Mouse (Mus musculus) mature B cell (primary cell): ENCODE measurements around the gene Fv1.

Experiments
- in situ Hi-C: fragments of 300-500 bp; cut with MboI; formaldehyde crosslinking; loops from 2 replicates; pipeline ENCODE4 v1.14.3; 2019

The Fv1 gene

GRCm38 (mm10) chr4:147884138-147884537 is 15.4 kb downstream of the Fv1 start:
- in situ Hi-C loops: no loop called here

GRCm38 (mm10) chr4:147886158-147886557 is 17.4 kb downstream of the Fv1 start:
- in situ Hi-C loops: no loop called here

DNA sequence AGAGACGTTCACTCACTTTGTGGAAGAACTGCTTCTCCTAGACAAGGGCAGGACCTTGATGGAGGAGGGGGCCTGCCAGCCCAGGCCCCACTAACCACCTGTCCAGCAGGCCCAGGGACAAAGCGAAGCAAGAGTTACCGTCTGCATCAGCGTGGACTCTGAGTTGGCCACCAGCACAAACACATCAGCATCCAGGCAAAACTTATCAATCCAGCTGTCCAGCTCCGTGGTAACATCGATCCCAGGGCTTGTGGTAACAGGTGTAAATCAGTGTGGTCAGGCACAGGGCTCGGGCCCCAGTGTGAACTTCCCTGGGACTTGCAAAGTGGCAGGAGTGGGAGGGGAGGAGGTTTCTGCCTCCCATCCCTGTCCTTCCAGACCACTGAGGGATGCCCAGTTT is 18.5 kb downstream of the Fv1 start:
- in situ Hi-C loops: no loop called here

GRCm38 (mm10) chr4:147888237-147888636 is 19.5 kb downstream of the Fv1 start:
- in situ Hi-C loops: no loop called here

DNA sequence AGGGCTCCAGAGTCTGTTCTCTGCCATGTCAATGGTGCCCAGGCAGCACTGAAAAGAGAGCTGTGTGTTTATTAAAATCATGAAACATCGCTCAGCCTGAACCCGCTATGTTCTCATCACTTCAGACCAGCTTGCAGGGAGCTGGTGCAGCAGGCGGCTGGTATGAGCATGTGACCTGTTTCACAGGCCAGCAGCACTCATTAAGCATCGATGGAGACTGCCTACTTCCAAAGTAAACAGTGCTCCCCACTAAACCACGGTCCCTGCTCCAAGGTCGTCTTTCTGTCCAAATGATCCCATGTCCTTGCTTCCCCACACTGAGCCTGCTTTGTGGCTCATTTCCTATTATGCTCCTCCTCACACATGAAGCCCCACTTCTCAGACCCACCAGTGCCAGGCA is 21.6 kb downstream of the Fv1 start:
- in situ Hi-C loops: no loop called here

DNA sequence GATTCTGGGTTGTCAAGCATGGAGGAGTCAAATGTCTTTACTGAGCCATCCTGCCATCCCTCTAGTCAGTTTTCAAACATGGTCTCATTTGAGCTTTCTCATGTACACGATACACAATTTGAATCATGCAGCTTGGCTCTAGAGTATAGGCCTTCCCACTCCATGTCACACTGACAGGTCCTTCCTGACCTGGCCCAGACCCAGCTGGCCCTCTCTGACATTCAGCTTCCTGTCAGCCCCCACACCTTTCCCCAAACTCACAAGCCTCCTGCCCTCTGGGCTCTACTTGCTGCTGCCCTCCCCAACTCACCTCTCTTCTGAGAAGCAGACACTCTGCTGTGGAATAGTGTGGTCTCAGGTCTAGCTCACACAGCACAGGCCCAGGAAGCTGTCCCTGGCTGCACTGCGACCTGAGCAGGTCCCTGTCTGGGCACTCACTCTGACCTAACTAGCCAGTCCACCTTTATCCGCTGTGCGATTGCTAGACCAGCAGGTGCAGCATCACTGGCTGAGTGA is 27.1 kb downstream of the Fv1 start:
- in situ Hi-C loops: no loop called here

- in situ Hi-C loops: no loop called here
Measured at GRCm38 (mm10) chr4:147896411-147896810, 27.6 kb downstream of the Fv1 start.

DNA sequence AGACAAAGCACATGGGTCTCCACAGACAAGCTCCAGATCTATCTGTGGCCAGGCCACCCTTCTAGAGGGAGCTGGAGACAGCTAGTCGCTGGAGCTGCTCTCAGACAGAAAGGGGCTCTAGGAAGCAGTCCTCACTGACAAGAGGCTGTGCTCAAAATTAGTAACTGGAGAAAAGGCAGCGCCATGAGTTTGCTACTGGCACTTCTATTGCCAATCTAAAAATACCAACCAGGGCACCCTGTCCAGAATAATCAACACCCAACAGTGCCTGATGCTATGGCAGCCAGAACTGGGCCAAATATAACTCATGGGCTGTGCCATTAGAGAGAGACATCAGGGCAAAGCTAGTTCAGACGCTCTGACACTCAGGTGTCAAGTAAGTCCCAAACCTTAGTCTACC is 28.6 kb downstream of the Fv1 start:
- in situ Hi-C loops: no loop called here

GRCm38 (mm10) chr4:147900452-147900851 is 31.7 kb downstream of the Fv1 start:
- in situ Hi-C loops: no loop called here

- in situ Hi-C loops: no loop called here
Measured at GRCm38 (mm10) chr4:147902906-147903500, 34.2 kb downstream of the Fv1 start.

- in situ Hi-C loops: no loop called here
Measured at GRCm38 (mm10) chr4:147903601-147904000, 34.8 kb downstream of the Fv1 start.

DNA sequence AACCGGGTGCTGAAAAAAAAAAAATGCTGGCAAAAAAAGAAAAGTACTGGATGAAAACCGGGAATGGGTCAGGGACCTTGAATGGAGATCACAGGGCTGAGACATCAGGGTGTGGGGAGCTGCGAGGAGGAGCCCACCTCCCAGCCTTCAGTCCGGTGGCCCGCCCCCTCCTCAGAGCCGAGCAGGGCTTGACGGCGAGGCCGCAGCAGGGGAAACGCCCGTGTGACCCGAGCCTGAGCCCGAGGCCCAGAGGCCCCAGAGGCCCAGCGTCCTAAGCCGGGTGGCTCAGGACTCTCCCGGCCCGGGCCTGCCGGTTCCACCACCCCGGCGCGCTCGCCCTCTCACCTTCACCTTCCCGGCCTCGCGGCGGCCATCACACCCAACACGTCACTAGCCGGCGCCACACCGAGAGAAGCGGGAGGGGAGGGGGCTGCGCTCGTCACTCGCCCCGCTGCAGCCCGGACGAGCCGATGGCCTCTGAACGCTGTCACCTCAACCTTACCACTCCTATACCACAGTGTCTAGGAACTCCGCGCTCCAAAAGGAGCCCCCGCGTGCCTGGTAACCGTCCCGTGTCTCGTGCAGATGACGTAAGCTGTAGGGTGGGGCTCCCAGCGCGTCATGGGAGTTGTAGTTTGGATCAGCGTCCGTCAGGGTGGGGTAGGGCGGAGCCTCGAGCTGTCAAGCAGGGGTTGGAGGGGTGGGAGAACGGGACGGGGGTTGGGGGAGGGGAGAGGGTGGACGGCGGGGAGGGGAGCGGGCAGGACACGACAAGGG is 35.7 kb downstream of the Fv1 start, which contains the start of gene Mfn2:
Gene Mfn2, minus strand, starts transcription at position 392 of the 777 bp plus-strand sequence.
- in situ Hi-C loops: no loop called here

- in situ Hi-C loops: no loop called here
Measured at GRCm38 (mm10) chr4:147905090-147905659, 36.4 kb downstream of the Fv1 start.

GRCm38 (mm10) chr4:147906230-147906629 is 37.5 kb downstream of the Fv1 start:
- in situ Hi-C loops: no loop called here

DNA sequence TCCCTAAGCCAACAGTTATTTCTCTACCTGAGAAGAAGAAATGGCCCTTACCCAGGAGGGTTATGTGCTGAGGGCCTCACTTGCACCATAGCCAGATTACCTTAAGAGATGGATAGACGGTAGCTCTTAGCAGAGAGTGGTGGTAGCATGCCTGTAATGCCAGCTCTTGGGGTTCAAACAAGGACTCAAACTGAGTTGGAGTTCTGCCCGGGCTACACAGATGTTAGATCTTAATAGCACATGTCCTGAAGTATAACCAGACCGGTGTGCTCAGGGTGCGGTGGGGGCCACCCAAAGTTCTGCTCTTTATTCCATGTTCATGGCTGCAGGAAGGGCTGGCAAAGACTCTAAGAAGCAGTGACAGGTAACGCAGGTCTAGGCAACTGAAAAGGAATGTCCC is 40.7 kb downstream of the Fv1 start:
- in situ Hi-C loops: no loop called here

- in situ Hi-C loops: no loop called here
Measured at GRCm38 (mm10) chr4:147918459-147919121, 49.8 kb downstream of the Fv1 start.
